Mouse (Mus musculus) right cerebral cortex, adult 2 months (tissue): Measurements from ENCODE around the gene Higd2a.
A peak's percentile ranks its signal among the peaks of the same experiment; 100 is the strongest.
"Not testable (repeated sequence)": the region's sequence is repeated elsewhere in the genome, so short reads cannot be mapped to it uniquely, and the experiment has no call there.

Source experiments
- DNase-seq, 2 experiments: peaks; one replicate each; pipeline ENCODE4 v3.0.0; 2021 to 2022; ENCODE audit warnings: low spot score in 2 of 2

The Higd2a gene

DNA sequence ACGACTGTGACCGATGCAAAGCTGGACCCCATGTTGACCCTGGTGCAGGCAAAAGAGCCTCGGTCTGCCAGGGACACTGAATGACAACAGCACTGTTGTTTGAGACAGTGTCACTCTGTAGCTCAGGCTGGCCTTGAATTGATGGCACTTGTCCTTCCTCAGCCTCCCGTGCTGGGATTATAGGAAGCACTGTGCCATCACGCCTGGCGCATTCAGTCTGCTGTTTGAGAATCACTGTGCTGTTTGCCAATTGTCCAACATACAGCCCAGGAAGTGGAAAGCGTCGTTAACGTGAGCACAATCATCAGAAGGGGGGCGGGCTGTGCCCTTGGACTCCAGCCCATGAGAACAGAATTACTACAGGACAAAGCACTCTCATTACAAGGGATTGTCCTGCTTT is 7.9 kb upstream of the Higd2a start:
- no peak for DNase-seq

DNA sequence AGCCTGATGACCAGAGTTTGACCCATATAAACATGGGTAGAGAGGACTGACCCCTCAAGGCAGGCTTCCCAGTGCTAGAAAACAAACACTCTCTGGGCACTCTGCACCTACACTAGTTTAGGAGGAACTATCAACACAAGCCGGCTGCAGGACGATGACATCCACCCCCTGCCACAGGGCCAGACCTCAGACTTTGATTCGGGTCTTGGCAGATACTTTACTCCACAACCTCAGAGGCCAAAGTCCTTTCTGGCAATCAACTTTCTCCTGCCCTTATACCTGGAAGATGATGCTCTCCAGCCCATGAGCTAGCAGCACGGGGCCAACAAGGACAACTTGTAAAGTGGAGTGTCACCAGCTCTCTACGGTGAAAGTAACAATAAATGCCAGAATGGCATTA is 7.1 kb upstream of the Higd2a start:
- DNase-seq, result no peak

DNA sequence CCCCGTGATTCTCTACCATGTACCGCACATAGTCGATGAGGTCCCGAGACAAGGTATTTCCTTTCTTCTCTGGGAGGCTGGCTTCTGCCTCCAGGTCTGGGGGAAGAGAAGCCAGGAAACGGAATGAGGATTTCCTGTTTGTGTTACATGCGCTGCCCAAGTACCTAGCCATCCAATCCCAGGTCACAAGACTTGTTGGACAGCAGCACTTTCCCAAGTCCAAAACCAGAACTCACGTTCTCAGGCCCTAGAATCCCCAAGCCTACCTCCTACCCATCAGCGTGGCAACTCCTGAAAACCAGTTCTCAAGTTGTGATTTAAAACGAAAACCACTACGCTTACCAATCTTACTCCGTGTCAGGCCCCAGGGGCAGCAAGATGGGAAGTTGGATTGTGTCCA is 4.2 kb upstream of the Higd2a start:
- DNase-seq, result no peak

DNA sequence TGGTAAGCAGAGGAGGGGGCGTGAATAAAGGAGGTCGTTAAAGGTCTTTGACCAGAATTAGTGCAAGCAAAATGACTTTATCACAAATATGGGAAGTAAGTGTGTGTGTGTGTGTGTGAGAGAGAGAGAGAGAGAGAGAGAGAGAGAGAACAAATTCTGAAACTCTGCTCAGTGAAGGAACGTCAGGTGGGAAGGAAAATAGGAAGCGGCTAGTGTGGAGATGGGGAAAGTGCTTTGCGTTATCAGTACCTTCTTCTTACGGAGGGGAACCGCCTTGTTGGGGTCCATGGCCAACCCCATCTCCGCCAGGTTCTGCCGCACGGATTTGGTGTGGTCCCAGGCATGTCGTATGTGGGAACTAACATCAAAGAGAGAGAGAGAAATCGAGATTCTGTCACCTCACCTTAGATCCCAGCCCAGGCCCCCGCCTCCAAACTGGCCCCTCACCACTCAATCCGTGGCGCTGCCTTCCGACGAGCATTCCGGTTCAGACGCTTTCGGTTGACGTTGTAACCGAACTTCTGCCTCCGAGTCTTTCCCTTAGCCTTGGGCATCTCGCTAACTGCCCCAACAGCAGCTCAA is 502 bp upstream of the Higd2a start:
- DNase-seq, result no peak

DNA sequence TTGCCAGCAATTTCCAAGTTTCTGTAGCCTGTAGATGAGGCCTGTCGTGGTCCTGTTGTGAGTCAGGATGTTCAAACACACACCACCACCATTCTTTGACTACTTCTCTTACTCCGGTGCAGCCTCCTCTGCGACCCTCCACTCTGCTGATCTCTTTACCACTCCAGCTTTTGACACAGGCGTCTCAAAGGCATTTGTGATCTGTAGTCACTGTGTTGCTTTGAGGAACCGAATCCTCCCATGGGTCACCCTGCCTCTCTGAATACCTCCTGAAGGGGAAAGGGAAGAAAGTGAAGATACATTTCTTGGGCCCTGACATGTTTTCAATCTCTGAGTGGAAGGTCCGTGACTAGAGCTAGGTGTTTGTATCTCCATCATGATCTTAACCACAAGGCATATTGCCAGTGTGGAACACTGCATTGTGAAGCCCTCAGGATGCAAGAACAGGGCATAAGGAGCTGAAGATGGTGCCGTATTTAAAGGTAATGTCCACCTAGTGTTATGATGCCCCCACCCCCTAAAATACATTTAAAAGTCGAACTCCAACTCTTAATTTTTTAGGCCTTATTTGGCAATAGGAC is 1.9 kb downstream of the Higd2a start:
- DNase-seq, result peak in 1 of 2 experiments; percentile 17

DNA sequence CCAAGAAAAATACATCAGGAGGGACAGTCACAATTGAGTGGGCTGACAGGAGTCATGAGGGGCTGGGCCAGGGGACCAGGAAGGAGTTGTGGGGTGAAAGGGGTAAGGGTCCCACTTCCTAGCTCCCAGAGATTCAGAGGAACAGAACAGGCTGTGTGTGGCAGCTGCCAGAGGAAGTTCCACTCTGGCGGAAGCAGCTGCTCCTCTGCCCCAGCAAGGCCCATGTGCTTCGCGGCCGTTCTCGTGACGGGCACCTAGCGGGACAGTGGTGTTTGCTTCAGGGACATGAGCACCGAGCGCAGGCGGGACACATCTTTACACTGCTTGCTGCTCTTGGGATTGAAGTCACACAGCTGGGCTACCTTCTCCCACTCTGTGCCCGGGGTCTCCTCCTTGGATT is 3.6 kb downstream of the Higd2a start:
- DNase-seq, result no peak

DNA sequence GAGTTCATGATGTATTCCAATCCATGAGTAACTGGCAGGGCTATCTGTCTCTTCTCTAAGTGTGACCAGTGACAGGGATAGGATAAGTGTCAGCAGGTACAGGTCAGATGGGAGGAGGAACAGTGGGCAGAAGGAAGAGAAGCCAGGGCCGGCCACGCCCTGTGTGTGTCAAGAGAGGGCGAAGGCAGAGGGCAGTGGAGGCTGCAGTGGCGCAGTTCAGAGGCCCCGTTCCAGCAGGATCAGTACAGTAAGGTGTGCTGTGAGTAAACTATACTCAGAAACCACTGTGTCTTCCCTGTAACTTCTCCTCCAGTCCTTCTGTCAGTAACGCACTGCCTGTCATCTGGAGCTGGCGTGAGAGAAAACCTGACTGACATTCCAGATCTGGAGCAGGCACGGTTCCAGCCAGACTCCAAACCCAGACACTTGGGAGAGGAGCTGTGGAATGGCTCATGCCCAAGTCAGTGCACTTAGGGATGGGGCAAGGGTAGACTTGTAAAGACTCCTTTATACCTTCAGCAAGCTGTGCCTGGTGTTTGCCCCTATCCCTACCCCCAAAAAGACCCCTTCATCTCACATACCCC is 6.2 kb downstream of the Higd2a start:
- DNase-seq, result no peak

DNA sequence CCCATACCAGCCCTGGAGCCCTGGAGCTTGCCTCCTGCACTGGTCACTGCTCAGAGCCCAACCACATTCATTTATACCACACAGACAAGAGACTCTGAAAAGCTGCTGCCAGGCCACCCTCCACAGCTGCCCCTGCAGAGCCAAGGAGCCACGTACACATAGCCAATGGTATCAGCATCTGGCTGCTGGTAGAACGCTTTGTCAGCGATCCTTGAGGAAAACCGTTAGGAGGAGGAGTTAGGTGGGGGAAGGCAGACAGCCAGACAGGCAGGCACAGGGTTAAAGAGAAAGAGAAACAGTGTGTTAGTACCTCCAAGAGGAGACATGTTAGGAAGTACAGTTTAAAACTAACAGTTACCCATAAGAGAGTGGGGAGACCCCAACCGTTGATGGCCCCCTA is 6.9 kb downstream of the Higd2a start:
- no peak for DNase-seq

DNA sequence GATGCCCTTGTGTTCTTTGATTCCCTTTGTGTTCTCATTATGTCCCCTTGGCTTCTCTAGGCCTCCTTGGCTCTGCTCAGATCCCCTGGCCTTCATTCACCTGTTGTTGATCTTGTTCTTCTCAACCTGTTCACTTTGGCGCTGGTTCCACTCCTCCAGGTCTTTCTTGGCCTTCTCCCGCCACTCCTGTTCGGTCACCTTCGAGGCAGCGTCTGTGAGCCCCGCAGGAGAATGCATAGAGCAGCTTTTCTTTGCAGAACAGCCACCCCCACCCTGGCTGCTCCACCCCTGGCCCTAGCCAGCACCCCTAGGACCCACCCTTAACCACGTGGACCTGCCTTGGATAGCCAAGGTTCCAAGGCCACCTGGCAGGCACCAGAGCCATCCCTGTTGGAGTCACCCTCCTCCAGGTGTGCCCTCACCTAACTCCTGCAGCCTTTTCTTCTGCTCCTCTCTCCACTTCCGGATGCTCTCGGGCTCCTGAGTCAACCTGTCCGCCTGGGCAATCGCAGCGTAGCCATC is 8.7 kb downstream of the Higd2a start:
- DNase-seq, result no peak

DNA sequence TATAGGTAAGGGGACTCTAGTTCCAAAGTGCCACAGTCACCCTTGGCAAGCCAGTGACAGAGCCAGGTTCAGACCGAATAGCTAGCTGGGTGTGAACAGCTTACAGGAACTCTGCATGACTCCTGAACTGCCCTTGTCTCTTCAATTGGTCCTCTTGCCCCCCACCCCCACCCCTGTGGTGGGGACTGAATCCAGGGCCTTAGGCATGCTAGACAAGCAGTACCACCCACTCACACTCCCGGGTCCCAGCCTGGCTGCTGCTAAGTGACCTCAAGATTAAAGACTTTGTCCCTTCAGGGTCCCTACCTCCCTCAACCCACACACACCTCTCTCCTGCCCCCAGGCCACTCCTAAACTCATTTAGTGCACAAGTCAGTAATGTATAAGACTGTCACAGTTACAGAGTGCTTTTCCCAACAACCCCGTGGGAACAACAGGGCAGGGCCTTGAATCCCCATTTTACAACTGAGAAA is 12.7 kb downstream of the Higd2a start:
- DNase-seq, result no peak

DNA sequence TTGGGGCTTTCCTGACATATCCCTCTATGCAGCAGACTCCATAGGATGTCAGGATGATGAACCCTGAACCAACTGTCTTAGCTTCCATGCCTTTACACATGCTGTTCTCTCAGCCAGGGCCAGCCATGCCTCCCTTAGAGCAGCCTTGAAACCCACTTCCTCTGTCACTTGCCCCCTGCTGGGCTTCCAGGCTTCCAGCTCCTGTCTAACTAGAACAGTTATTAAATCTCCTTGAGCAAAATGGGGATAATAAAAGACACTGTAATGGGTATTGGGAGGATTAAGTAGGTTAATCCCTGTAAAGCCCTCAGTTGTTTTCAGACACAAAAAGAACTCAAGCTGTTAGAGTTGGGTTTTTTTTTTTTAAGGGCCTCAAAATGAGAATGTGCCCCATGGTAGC is 13.5 kb downstream of the Higd2a start:
- DNase-seq, result no peak

DNA sequence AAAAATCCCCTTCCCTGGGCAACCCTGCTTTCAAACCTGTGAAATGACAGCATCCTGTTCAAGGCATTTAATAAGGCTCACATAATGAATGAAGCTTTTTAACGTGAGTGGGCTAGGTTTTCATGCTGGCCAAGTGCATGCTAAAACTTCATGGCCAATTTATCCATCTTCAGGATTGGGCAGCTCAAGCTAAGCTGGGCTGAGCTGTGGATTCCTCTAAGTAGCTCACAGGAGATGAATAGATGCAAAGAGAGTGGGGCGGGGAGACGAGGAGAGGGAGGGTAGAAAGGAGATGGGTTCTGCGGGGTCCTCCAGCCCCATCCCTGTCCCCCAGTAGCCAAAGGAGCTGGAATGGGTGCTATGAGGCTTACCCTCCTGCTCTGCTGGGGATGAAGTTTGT is 14.2 kb downstream of the Higd2a start:
- DNase-seq, result no peak

DNA sequence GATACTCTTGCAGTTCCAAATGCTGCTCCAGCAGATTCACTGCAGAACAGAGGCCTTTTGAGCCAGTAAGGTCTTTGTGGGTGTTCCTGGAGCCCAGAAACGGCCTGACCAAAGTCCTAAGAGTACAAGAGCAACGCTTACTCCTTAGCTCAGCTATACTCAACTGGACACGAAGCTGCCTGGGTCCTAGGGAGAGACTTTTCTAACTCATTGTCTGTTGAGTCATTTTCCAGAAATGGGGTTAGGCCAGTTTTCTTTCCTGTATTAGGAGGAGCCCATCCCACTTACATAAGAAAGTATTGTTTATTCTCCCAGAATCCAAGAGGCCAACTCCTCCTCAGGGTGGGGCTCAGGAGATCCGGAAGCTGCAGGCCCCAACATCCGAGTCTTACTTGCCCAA is 15.4 kb downstream of the Higd2a start:
- DNase-seq, result no peak

DNA sequence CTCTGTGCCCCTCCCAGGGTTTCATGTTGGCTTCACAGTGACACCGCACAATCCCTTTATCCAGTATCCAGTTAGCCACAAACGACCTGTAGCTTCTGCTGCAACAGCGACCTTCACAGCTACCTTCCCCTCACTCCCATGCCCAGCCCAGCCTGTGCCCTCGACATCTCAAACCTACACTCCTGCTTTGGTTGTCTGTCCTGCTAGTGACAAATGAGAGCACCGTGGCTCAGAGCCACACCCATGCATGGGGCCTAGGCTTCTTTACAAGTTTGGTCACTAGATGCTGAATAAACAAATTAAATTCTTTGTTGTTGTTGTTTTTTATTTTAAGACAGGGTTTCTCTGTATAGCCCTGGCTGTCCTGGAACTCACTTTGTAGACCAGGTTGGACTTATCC is 17.2 kb downstream of the Higd2a start:
- DNase-seq, result no peak

DNA sequence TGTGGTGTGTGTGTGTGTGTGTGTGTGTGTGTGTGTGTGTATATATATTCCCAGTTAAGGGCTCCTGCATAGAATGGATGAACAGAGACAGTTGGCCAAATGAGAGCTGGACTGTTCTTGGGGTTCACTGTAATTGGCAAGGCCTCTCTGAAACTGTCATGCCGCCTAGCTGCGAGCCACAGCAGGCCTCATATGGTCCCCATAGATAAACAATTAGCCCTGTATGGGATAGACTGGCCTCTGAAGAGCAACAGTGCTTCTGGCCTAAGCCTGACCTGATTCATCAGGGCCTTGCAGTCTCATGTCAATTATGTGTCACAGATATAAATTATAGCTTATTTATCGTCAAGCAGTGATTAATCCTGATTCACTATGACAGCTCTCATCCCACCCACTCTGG is 18.0 kb downstream of the Higd2a start:
- no peak for DNase-seq

DNA sequence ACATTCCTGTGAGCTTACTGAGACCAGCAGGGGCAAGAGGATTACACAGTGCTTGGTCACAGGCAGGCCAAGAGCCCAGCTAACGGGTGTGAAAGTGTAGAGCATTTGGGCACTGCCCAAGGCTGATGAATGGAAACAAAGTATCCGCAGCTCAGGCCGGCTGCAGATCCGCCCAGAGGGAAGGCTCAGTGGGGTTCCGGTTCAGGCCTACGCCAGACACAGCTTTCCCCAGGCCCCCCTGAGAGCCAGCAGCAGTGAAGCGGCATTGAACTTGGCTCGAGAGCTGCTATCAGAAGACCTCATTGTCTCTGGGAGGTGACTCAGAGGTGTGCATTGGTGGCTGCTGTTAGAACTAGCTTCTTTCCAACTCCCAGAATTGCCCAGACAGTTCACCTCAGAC is 18.7 kb downstream of the Higd2a start:
- peak; percentile 26 to 56 for DNase-seq

DNA sequence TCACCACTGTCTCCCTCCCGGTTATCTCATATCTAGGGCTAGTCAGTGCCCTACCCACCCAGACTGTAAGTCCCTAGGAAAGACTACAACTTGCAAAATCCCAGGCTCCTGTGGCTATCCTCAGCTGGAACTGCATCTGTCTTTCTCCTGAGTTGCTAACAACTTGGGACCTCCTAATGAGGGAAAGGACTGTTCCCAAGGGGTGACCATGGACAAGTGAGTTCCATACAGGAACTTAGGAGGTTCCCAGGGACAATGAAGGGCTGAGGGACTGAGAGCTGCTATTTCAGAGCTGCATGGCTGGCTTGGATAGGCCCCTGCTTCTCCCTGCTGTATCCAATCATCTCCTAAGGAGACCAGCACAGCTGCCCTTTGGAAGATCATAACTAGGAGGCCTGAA is 19.3 kb downstream of the Higd2a start:
- no peak for DNase-seq

DNA sequence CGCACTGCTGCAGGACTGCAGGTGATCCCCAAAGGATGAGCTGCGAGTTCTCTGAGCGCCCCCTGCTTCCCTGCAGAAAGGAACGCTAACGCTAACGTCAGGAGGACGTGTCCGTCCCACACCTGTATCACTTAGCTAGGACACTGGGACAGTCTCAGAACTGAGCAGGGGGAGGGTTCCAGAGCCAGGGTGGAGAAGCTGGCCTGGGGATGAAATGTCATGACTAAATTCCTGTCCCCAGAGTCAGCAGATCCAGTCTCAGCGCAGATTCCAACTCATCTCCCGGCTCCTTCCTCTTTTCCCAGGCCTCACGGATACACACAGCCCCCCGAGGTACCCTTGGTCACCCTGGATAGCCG is 20.6 kb downstream of the Higd2a start:
- DNase-seq, result peak; percentile 51

DNA sequence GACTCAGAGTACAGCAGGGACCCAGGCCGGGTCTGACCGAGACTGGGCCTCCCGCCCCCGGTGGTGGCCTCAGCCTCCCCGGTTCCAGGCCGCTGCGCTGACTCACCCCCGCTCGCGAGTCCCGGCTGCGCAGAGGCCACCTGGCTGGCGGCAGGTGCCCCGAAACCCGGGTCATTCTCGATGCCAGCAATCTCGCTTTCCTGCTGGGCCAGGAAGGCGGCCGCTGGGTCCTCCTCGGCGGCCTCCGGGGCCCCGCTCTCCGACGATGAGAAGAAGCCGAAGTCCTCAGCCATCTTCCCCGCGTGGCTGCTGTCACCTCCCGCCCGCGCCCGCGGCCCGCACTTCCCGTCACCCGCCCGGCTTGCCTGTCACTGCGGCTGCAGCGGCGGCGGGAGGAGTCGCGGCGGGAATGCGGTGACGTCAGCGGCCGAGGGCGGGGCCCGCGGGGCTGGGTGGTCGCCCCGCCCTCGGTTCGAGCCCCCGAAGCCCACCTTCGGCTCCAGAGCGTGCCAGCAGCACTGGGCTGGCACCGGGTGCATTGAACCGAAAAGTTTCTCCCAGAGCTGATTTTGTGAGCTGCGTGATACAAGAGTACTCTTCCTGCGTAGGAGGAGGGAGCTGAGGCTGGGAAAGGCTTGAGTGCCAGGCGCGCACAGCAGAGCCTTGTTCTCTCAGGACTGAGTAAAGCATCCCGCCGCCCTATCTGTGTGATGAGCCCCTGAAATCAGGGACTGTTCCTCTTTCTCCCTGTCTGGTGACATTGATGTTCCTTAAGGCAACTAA is 21.2 kb downstream of the Higd2a start, which contains the start of gene Cltb:
TSS of gene Cltb (minus strand) at position 373 of the 783 bp plus-strand sequence.
- DNase-seq, result peak; percentile 89 to 92

DNA sequence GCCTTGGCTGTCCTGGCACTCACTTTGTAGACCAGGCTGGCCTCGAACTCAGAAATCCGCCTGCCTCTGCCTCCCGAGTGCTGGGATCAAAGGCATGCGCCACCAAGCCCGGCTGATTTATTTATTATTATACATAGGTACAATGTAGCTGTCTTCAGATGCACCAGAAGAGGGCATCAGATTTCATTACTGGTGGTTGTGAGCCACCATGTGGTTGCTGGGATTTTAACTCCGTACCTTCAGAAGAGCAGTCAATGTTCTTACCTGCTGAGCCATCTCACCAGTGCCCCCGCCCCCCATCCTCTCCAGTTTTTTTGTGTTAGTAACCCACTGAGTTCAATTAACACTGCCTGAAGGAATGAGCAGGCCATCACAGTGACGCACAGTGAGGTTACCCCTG is 23.1 kb downstream of the Higd2a start:
- not testable (repeated sequence) for DNase-seq

DNA sequence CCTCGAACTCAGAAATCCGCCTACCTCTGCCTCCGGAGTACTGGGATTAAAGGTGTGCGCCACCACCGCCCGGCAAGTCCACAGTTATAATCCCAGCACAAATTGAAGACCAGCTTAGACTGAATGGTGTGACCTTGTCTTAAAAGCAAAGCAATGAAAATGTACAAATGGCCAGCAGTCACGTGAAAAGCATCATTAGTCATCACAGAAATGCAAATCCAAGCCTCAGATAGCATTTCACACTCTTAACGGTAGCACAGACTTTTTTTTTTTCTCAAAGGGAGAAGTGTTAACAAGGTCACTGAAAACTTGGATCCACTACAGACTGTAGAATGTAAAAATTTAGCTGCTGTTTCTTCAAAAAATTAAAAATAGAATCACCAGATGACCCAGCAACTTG is 26.3 kb downstream of the Higd2a start:
- no peak for DNase-seq

DNA sequence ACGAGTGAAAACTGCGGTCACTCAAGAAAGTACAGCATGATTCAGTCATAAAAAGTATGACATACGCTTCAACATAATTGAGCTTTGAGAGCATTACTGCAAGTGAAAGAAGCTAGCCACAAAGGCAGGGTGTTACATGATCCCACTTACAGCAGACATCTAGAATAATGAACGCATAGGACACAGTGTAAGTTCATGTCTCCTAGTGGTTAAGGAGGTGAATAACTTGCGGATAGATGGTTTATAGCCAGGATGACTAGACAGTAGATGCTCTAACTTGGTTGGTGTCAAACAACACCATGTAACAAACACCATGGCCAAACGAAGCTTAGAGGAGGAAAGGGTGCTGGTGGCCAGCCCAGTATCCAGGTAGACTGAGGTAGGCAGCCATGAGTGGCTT is 27.0 kb downstream of the Higd2a start:
- no peak for DNase-seq
